Mouse (Mus musculus) ES-Bruce4 (cell line): ENCODE data around the gene Tbxa2r. TPM values are rescaled to one million over a fixed set of nuclear protein-coding genes. Genes with fewer than 3 reads are reported as not detected.

Experiments
- H3K27ac ChIP-seq: 2 replicates; pipeline ENCODE4 v1.5.1; 2012; ENCODE audit warnings: low read length, inconsistent platforms; ENCODE audit not compliant: insufficient read depth
- H3K27me3 ChIP-seq: 2 replicates; pipeline ENCODE4 v1.6.1; 2012; ENCODE audit warnings: mild to moderate bottlenecking, low read length, inconsistent platforms; ENCODE audit not compliant: control insufficient read depth, poor library complexity, insufficient read depth, severe bottlenecking
- H3K36me3 ChIP-seq: 2 replicates; pipeline ENCODE4 v1.6.1; 2012; ENCODE audit warnings: inconsistent platforms, mild to moderate bottlenecking, low read length, moderate library complexity; ENCODE audit not compliant: control insufficient read depth, poor library complexity, insufficient read depth, severe bottlenecking
- H3K4me1 ChIP-seq: one replicate; pipeline ENCODE4 v1.8.1; 2011; ENCODE audit warnings: low read length; ENCODE audit not compliant: control insufficient read depth, insufficient read depth
- H3K4me3 ChIP-seq: 2 replicates; pipeline ENCODE4 v1.5.1; 2011; ENCODE audit warnings: low read depth, mild to moderate bottlenecking, low read length
- H3K9ac ChIP-seq: 2 replicates; pipeline ENCODE4 v1.6.1; 2012; ENCODE audit warnings: low read depth, mild to moderate bottlenecking, inconsistent platforms; ENCODE audit not compliant: poor library complexity, severe bottlenecking
- H3K9me3 ChIP-seq: replicated peaks from 2 replicates; pipeline ENCODE4 v1.6.1; 2012; ENCODE audit warnings: mild to moderate bottlenecking, low read length, inconsistent platforms; ENCODE audit not compliant: control insufficient read depth, poor library complexity, insufficient read depth, severe bottlenecking
- CTCF ChIP-seq: IDR thresholded peaks from one replicate; pipeline ENCODE4 v1.8.1; 2011; ENCODE audit warnings: low read depth, low read length
- EP300 ChIP-seq: IDR thresholded peaks from 2 replicates; pipeline ENCODE4 v1.6.1; 2011; ENCODE audit warnings: low read depth, low read length; ENCODE audit not compliant: insufficient read depth
- POLR2A ChIP-seq: IDR thresholded peaks from one replicate; pipeline ENCODE4 v1.8.1; 2011; ENCODE audit warnings: low read length; ENCODE audit not compliant: insufficient read depth
- polyA plus RNA-seq: library from polyadenylated mRNA; stranded (reverse); fragments of >200 nt; gene quantifications from 2 replicates; pipeline ENCODE4 v1.2.4, GENCODE M21; 2011; ENCODE audit warnings: low read depth; ENCODE audit not compliant: missing spikeins, insufficient read depth, insufficient read length

Tbxa2r gene
- polyA plus RNA-seq, 1 experiment: 0.57 TPM

DNA sequence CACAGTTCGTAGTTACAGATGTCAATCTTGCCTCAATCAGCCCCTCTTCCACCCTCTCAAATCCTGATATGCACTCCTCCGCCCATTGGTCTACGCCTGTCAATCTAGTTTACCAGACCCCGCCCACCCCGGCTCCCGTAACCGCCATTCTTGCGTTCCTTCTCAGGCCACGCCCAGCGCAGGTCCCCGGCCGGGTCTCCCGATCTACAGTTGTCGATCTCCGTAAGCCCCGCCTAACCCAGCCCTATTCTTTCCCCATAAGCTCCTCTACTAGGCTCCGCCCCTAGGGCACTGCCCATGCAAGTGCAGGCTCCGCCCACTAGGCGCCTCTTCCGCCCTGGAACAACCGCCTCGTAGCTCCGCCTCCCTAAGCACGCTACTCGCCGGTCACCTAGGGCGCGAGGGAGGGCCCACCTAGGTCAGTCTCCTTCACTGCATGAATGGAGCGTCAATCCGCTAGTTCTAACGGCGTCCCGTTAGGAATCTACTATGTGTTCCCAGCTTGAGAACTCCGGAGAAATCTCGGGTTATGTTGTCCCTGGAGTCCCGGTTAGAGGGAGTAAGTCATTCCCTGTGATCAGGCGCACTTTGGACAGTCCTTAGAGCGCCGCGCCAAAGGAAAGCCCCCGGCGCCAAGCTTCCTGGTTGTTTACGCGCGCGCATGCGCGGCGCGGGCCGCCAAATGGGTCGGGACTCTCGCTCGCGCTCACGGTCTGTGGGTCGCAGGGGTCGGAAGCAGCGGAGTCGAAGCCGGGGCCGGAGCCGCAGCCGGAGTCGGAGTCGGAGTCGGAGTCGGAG, 7.8 kb upstream of the Tbxa2r start, which contains the start of gene Cactin:
Gene Cactin, plus strand, starts transcription at position 554 of the 798 bp plus-strand sequence.
- TF ChIP-seq CTCF: no peak
- no peak for TF ChIP-seq POLR2A
- Histone ChIP-seq H3K4me1 (no peaks in the 10 kb centered on the region), H3K27ac (peak within 1 kb of the TSS; percentile 75), H3K9me3 (no peaks in the 10 kb centered on the region), H3K36me3 (peaks cover 25% of the 10 kb centered on the region), H3K4me3 (peak within 1 kb of the TSS; percentile 93), H3K9ac (peak within 1 kb of the TSS; percentile 92), H3K27me3 (no peaks in the 10 kb centered on the region)

DNA sequence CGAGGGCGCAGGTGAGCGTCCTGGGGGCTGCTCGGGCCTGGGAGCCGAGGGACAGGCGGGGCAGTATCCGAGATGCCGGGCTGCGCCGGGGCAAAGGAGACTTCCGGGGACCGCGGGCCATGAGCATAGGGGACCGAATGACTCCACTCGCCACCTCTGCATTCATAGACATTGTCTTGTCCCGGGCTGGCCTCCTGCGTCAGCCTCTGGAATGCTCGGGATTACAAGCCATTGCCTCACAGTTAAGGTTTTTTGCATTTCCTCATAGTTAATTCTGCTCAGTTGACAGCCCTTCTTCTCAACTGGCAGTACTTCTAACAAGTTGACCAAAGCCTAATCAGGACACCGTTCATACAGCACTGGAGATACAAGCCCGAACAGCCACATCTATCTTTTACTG, 7.1 kb upstream of the Tbxa2r start:
- no peaks in the 10 kb centered on the region for H3K9me3 ChIP-seq
- H3K4me3 ChIP-seq: peak overlapping the region; percentile 93
- no peak for TF ChIP-seq EP300
- no peak for TF ChIP-seq CTCF
- TF ChIP-seq POLR2A: no peak
- peak overlapping the region; percentile 92 for H3K9ac ChIP-seq
- peaks cover 31% of the 10 kb centered on the region for H3K36me3 ChIP-seq
- H3K27ac ChIP-seq: no peak overlapping the region
- no peaks in the 10 kb centered on the region for H3K4me1 ChIP-seq
- H3K27me3 ChIP-seq: no peaks in the 10 kb centered on the region

DNA sequence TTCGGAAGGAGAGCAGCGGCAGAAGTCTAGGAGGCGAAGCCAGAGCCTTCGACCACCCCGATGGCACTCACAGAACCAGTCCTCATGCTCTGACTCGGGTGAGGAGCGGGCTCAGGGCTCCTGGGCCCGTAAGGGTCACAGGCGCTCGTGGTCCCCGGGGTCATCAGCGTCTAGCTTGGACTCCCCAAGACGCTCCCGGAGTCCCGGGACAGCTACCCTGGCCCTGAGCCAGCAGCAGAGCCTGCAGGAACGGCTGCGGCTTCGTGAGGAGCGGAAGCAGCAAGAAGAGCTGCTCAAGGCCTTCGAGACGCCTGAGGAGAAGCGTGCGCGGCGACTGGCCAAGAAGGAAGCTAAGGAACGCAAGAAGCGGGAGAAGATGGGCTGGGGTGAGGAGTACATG, 6.1 kb upstream of the Tbxa2r start:
- no peaks in the 10 kb centered on the region for H3K27me3 ChIP-seq
- peaks cover 36% of the 10 kb centered on the region for H3K36me3 ChIP-seq
- H3K27ac ChIP-seq: no peak overlapping the region
- H3K9me3 ChIP-seq: no peaks in the 10 kb centered on the region
- no peaks in the 10 kb centered on the region for H3K4me1 ChIP-seq
- H3K9ac ChIP-seq: no peak overlapping the region
- TF ChIP-seq CTCF (no peak), EP300 (no peak), POLR2A (no peak)
- H3K4me3 ChIP-seq: no peak overlapping the region

DNA sequence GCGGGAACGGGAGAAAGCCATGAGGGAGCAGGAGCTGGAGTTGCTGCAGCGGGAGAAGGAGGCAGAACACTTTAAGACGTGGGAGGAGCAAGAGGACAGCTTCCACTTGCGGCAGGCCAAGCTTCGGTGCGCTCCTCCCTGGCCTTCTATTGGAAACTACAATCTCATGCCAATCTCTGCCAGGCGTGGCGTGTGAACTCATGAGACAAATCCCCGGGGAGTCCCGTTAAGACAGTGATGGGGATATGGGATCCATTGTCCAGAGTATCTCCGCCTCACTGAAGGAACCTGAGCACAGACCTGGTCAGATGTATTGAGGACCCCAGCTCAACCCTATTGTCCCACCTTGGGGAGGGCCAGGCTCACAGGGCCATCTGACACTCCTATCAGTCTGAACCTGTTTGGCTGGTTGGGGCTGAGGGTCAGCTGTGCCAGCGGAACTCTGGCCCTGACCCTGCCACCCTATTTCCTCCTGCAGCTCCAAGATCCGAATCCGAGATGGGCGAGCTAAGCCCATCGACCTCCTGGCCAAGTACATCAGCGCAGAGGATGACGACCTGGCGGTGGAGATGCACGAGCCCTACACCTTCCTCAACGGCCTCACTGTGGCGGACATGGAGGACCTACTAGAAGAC, 5.3 kb upstream of the Tbxa2r start:
- TF ChIP-seq POLR2A: no peak
- TF ChIP-seq EP300: no peak
- no peak for TF ChIP-seq CTCF
- no peak overlapping the region for H3K27ac ChIP-seq
- H3K4me3 ChIP-seq: no peak overlapping the region
- no peaks in the 10 kb centered on the region for H3K9me3 ChIP-seq
- no peaks in the 10 kb centered on the region for H3K27me3 ChIP-seq
- H3K4me1 ChIP-seq: no peaks in the 10 kb centered on the region
- peaks cover 36% of the 10 kb centered on the region for H3K36me3 ChIP-seq
- no peak overlapping the region for H3K9ac ChIP-seq

DNA sequence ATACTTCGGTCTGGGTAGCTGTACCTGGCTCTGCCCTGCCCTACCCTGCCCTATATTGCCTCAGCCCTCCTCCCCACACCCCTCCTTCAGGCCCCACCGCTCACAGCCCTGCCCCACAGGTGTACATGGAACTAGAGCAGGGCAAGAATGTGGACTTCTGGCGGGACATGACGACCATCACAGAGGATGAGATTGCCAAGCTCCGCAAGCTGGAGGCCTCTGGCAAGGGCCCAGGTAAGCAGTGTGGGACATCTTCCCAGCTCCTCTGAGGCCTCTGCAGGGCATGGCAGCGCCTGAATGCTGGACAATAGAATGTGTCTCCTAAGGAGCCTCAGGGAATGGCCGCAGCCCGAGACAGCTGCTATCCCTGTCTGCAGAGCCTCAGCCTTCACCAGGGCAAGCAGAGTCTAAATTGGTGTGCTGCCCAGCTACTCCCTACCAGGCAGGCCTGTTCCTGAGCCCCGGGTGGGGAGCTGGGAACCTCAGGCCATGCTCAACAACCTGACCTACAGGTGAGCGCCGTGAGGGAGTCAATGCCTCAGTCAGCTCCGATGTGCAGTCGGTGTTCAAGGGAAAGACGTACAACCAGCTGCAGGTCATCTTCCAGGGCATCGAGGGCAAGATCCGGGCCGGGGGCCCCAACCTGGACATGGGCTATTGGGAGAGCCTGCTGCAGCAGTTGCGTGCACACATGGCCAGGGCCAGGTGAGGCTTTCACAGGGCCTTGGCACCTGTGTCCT, 4.6 kb upstream of the Tbxa2r start:
- Histone ChIP-seq H3K4me1 (no peaks in the 10 kb centered on the region), H3K9ac (no peak overlapping the region), H3K36me3 (peaks cover 36% of the 10 kb centered on the region), H3K9me3 (no peaks in the 10 kb centered on the region), H3K27ac (no peak overlapping the region), H3K4me3 (no peak overlapping the region), H3K27me3 (no peaks in the 10 kb centered on the region)
- TF ChIP-seq POLR2A (no peak), CTCF (no peak), EP300 (no peak)
